Mouse (Mus musculus) cerebellum, adult 2 months (tissue): Measurements from ENCODE around the gene Dpp8.

Source experiments
- CTCF ChIP-seq: fragments of 200-500 bp; IDR thresholded peaks from 2 replicates; pipeline ENCODE4 v1.5.1; 2011; ENCODE audit warnings: low read depth, mild to moderate bottlenecking, control low read depth, low read length, moderate library complexity, borderline replicate concordance; ENCODE audit not compliant: insufficient read depth
- POLR2A ChIP-seq: fragments of 200-500 bp; IDR thresholded peaks from 2 replicates; pipeline ENCODE4 v1.6.1; 2011; ENCODE audit warnings: low read length, control low read depth, borderline replicate concordance; ENCODE audit not compliant: insufficient read depth

DNA sequence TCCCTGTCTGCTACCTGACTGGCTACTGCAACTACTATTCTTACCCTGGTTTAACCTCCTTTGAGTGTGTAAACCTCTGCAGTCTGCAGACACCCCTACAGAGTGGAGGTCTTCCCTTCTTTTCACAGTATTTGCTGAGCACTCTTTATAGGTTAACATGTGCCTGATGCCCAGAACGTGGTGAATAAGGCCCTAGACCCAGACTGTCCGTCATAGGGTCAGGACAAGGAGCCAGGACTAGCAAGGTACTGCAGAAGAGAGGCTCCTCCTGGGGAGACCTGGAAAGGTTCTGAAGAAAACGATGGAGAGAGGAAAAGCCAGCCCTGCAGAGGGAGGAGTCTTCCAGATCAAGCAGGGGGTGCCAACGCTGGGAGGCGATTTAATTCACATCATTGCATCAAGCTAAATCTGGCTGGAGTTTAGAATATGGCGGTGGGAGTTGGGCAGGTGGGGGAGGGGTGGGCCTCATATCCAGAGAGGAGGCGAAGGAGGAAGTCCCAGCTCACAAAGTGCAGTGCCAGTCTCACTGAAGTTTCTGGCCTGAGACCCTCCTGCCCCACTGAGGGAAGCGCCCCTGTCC lies 71.0 kb downstream of the Dpp8 start:
- no peak for TF ChIP-seq POLR2A
- no peak for TF ChIP-seq CTCF
